Mouse (Mus musculus) CD8-positive naive resting alpha-beta T cell, adult 2 months (primary cell): ENCODE measurements around the gene Emid1.

ENCODE experiments used
- DNase-seq, 2 experiments: peaks; one replicate each; pipeline ENCODE4 v3.0.0; 2022; ENCODE audit warnings: low read depth in 2 of 2, low spot score in 2 of 2

Gene Emid1

GRCm38 (mm10) chr11:5151680-5152337 lies at the start of gene Emid1:
Gene Emid1, minus strand, starts transcription at chr11:5152257.
- DNase-seq = peak in 1 of 2 experiments; percentile 38

- DNase-seq = no peak
Observed at GRCm38 (mm10) chr11:5199879-5200278, 47.8 kb upstream of the Emid1 start.

GRCm38 (mm10) chr11:5197068-5197467 lies 45.0 kb upstream of the Emid1 start:
- no peak for DNase-seq

GRCm38 (mm10) chr11:5196583-5196982 lies 44.5 kb upstream of the Emid1 start:
- DNase-seq = no peak

GRCm38 (mm10) chr11:5193576-5193881 lies 41.5 kb upstream of the Emid1 start:
- DNase-seq = no peak

- no peak for DNase-seq
Observed at GRCm38 (mm10) chr11:5192840-5193575, 41.0 kb upstream of the Emid1 start.

- DNase-seq = no peak
Observed at GRCm38 (mm10) chr11:5192084-5192516, 40.0 kb upstream of the Emid1 start.

- no peak for DNase-seq
Observed at GRCm38 (mm10) chr11:5189239-5189933, 37.3 kb upstream of the Emid1 start.

- no peak for DNase-seq
Observed at GRCm38 (mm10) chr11:5188170-5188569, 36.1 kb upstream of the Emid1 start.

- no peak for DNase-seq
Observed at GRCm38 (mm10) chr11:5184832-5185231, 32.8 kb upstream of the Emid1 start.

- DNase-seq = no peak
Observed at GRCm38 (mm10) chr11:5184250-5184649, 32.2 kb upstream of the Emid1 start.

GRCm38 (mm10) chr11:5182870-5183269 lies 30.8 kb upstream of the Emid1 start:
- no peak for DNase-seq

GRCm38 (mm10) chr11:5181850-5182404 lies 29.9 kb upstream of the Emid1 start:
- peak; percentile 89 to 94 for DNase-seq

- DNase-seq = no peak
Observed at GRCm38 (mm10) chr11:5179391-5179790, 27.3 kb upstream of the Emid1 start.

- DNase-seq = peak; percentile 71 to 76
Observed at GRCm38 (mm10) chr11:5177171-5177570, 25.1 kb upstream of the Emid1 start.

- peak; percentile 24 to 39 for DNase-seq
Observed at GRCm38 (mm10) chr11:5176685-5177084, 24.6 kb upstream of the Emid1 start.

- DNase-seq = no peak
Observed at GRCm38 (mm10) chr11:5175866-5176265, 23.8 kb upstream of the Emid1 start.

GRCm38 (mm10) chr11:5175141-5175540 lies 23.1 kb upstream of the Emid1 start:
- no peak for DNase-seq

GRCm38 (mm10) chr11:5172861-5173260 lies 20.8 kb upstream of the Emid1 start:
- no peak for DNase-seq

GRCm38 (mm10) chr11:5167311-5167710 lies 15.3 kb upstream of the Emid1 start:
- DNase-seq = no peak

GRCm38 (mm10) chr11:5165471-5165916 lies 13.4 kb upstream of the Emid1 start:
- no peak for DNase-seq

GRCm38 (mm10) chr11:5164310-5164709 lies 12.3 kb upstream of the Emid1 start:
- DNase-seq = no peak
